ENCODE assay signal across 9 mouse cellular contexts in the genomic region with DNA sequence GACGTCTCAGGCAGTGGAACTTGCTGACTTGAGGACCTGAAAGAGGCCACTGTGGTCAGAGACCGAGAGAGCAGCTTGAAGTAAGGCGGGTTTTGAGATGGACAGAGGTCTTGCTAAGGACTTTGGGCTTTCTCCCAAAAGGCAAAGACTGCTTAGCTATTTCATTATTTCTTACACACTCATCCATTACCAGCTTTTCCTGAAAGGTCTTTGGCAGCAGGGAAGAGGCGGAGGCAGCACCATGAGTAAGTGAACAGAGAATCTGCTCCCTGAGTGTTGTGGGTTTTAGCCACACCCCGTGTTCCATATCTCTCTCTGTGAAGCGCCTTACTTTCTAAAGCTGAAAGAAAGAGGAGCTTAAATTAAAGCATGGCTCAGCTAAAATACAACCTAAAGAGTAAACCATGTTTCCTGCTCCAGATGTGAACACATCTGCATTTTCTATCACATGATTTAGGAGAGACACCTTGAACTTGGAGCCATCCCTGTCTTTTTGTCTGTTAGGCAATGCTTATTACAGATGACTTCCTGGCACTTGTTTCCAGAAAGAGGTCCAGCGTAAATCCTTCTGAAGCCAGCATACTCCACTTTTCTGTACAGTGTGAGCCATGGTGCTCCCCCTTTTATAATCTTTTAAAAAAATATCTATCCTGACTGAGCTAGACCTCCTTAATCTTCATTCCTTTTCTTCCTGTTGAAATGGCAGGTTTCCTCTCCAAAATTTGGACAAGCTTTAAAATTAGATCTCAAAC.
A peak's percentile ranks its signal among the peaks of the same experiment; 100 is the strongest.
DNase-seq lines count a peak whose midpoint lies in the region; ATAC-seq and TF ChIP-seq lines count a peak whose summit lies in the region.
"Had no signal": no experiment of that assay in that cellular context is flagged by ENCODE, and none has a peak within 500 bp of the region (broad histone marks: within the 10 kb centered on the region; RNA-seq: fewer than 3 reads in every experiment).

No protein-coding gene starts in this region.

- no peaks in the 10 kb centered on the region for H3K9me3 ChIP-seq in forebrain, postnatal 0 days (ENCODE audit: low read length)
- H3K9me3 ChIP-seq in forebrain, embryonic 10.5 days = no peaks in the 10 kb centered on the region
- H3K9me3 ChIP-seq in lung, embryonic 15.5 days = no peaks in the 10 kb centered on the region
- H3K9me3 ChIP-seq: liver, embryonic 13.5 days had no signal

- intact Hi-C loops in heart, postnatal 10 days (cut with DNase I) = loop anchor here (5.0 kb wide), 1 partner anchor 143 kb away; no protein-coding TSS in a partner anchor
- intact Hi-C loops in left cerebral cortex, postnatal 4 days (cut with DNase I) = no loop called here

- no peaks in the 10 kb centered on the region for H3K27me3 ChIP-seq in forebrain, postnatal 0 days (ENCODE audit: insufficient read depth, low read length)
- H3K27me3 ChIP-seq in forebrain, embryonic 10.5 days (ENCODE audit: poor library complexity, severe bottlenecking) = peaks cover 23% of the 10 kb centered on the region
- H3K27me3 ChIP-seq in lung, embryonic 15.5 days = no peaks in the 10 kb centered on the region
- H3K27me3 ChIP-seq in thymus, adult 2 months (ENCODE audit: control insufficient read depth, insufficient read depth, low read length) = no peaks in the 10 kb centered on the region
- H3K27me3 ChIP-seq: liver, embryonic 13.5 days had no signal

- H3K4me2 ChIP-seq in forebrain, postnatal 0 days (ENCODE audit: low read depth) = no peak overlapping the region
- no peak overlapping the region for H3K4me2 ChIP-seq in lung, embryonic 15.5 days
- H3K4me2 ChIP-seq: liver, embryonic 13.5 days had no signal

- 79% methylated on average over 7 of the region's 7 CpGs for WGBS in forebrain, postnatal 0 days
- 84% methylated on average over 7 of the region's 7 CpGs for WGBS in forebrain, embryonic 10.5 days
- WGBS in lung, embryonic 15.5 days = 29% methylated on average over 7 of the region's 7 CpGs
- 52% methylated on average over 7 of the region's 7 CpGs for WGBS in lung, adult 2 months
- 32% methylated on average over 7 of the region's 7 CpGs for WGBS in thymus, adult 2 months

- H3K4me1 ChIP-seq in forebrain, postnatal 0 days (ENCODE audit: insufficient read depth) = peaks cover 5% of the 10 kb centered on the region
- no peaks in the 10 kb centered on the region for H3K4me1 ChIP-seq in forebrain, embryonic 10.5 days
- H3K4me1 ChIP-seq in lung, embryonic 15.5 days = peaks cover 30% of the 10 kb centered on the region
- peaks cover 5% of the 10 kb centered on the region for H3K4me1 ChIP-seq in lung, adult 2 months (ENCODE audit: control insufficient read depth, insufficient read depth, low read length)
- H3K4me1 ChIP-seq in thymus, adult 2 months (replicated peaks; ENCODE audit: control insufficient read depth, insufficient read depth, low read length) = peaks cover 22% of the 10 kb centered on the region
- H3K4me1 ChIP-seq: liver, embryonic 13.5 days had no signal

- H3K36me3 ChIP-seq in forebrain, postnatal 0 days (ENCODE audit: insufficient read depth) = no peaks in the 10 kb centered on the region
- no peaks in the 10 kb centered on the region for H3K36me3 ChIP-seq in forebrain, embryonic 10.5 days (replicated peaks)
- no peaks in the 10 kb centered on the region for H3K36me3 ChIP-seq in lung, embryonic 15.5 days
- no peaks in the 10 kb centered on the region for H3K36me3 ChIP-seq in thymus, adult 2 months (ENCODE audit: control insufficient read depth, insufficient read depth, low read length)
- H3K36me3 ChIP-seq: liver, embryonic 13.5 days had no signal

- no peak for TF ChIP-seq CTCF in forebrain, postnatal 0 days (IDR thresholded peaks at IDR 0.05; ENCODE audit: low read depth)
- no peak for TF ChIP-seq CTCF in lung, adult 2 months (IDR thresholded peaks at IDR 0.05; ENCODE audit: insufficient read depth, low read length)
- no peak for TF ChIP-seq CTCF in thymus, adult 2 months (IDR thresholded peaks at IDR 0.05; ENCODE audit: borderline replicate concordance, control insufficient read depth, extremely low read depth, insufficient read depth, low read length, poor library complexity)

- DNase-seq in forebrain, postnatal 0 days = no peak
- DNase-seq in forebrain, embryonic 10.5 days (ENCODE audit: extremely low spot score, low spot score) = no peak
- no peak for DNase-seq in lung, adult 2 months
- DNase-seq in heart, postnatal 10 days = peak; percentile 42 to 56
- DNase-seq in thymus, adult 2 months = peak; percentile 43
- DNase-seq in left cerebral cortex, postnatal 4 days = no peak
- DNase-seq in embryo, embryonic 10.5 days (ENCODE audit: low spot score) = no peak
- DNase-seq: liver, embryonic 13.5 days had no signal

- H3K4me3 ChIP-seq in forebrain, postnatal 0 days (ENCODE audit: low read depth, low read length) = no peak overlapping the region
- H3K4me3 ChIP-seq in forebrain, embryonic 10.5 days = no peak overlapping the region
- H3K4me3 ChIP-seq in lung, embryonic 15.5 days = no peak overlapping the region
- H3K4me3 ChIP-seq in lung, adult 2 months (replicated peaks; ENCODE audit: extremely low read depth, low read depth, low read length) = no peak overlapping the region
- H3K4me3 ChIP-seq in thymus, adult 2 months (ENCODE audit: control insufficient read depth, insufficient read depth, low read length) = no peak overlapping the region
- H3K4me3 ChIP-seq: liver, embryonic 13.5 days had no signal

- no peak for TF ChIP-seq POLR2A in lung, adult 2 months (IDR thresholded peaks at IDR 0.05; ENCODE audit: borderline replicate concordance, extremely low read depth, low read depth, low read length)
- TF ChIP-seq POLR2A in thymus, adult 2 months (IDR thresholded peaks at IDR 0.05; ENCODE audit: control insufficient read depth, extremely low read depth, insufficient read depth, low read length, poor library complexity) = no peak

- H3K9ac ChIP-seq in forebrain, postnatal 0 days = no peak overlapping the region
- H3K9ac ChIP-seq in lung, embryonic 15.5 days = no peak overlapping the region
- H3K9ac ChIP-seq: liver, embryonic 13.5 days had no signal

- ATAC-seq in forebrain, postnatal 0 days = peak; percentile 40
- ATAC-seq in lung, embryonic 15.5 days (ENCODE audit: borderline replicate concordance, extremely low read depth, low FRiP score, low TSS enrichment) = peak; percentile 57; the same call in 1 of the 2 replicates

- peak overlapping the region; percentile 30 for H3K27ac ChIP-seq in forebrain, postnatal 0 days (ENCODE audit: low read depth, low read length)
- no peak overlapping the region for H3K27ac ChIP-seq in forebrain, embryonic 10.5 days
- peak overlapping the region; percentile 57 for H3K27ac ChIP-seq in lung, embryonic 15.5 days
- H3K27ac ChIP-seq in thymus, adult 2 months (ENCODE audit: control insufficient read depth, insufficient read depth, low read length) = no peak overlapping the region
- H3K27ac ChIP-seq: liver, embryonic 13.5 days had no signal

Comparison
In these comparisons a context has a peak if more than half of its experiments do, and no peak if none do; other contexts are left out.
1. H3K27ac ChIP-seq: peak in forebrain, postnatal 0 days (single experiment) and lung, embryonic 15.5 days (single experiment); none in forebrain, embryonic 10.5 days (single experiment) and thymus, adult 2 months (single experiment).
2. DNase-seq: peak in heart, postnatal 10 days (2 of 2) and thymus, adult 2 months (single experiment); none in forebrain, postnatal 0 days (single experiment), forebrain, embryonic 10.5 days (single experiment), lung, adult 2 months (single experiment), left cerebral cortex, postnatal 4 days (single experiment) and embryo, embryonic 10.5 days (single experiment).